Mouse (Mus musculus) cerebellum, postnatal 25 days (tissue): ENCODE results near the gene Dyrk3.
"Not testable (repeated sequence)": the region's sequence is repeated elsewhere in the genome, so short reads cannot be mapped to it uniquely, and the experiment has no call there.

Source experiments
- DNase-seq, 2 experiments: peaks; one replicate each; pipeline ENCODE4 v3.0.0; 2021; ENCODE audit warnings: mixed read lengths in 2 of 2

The Dyrk3 gene

DNA sequence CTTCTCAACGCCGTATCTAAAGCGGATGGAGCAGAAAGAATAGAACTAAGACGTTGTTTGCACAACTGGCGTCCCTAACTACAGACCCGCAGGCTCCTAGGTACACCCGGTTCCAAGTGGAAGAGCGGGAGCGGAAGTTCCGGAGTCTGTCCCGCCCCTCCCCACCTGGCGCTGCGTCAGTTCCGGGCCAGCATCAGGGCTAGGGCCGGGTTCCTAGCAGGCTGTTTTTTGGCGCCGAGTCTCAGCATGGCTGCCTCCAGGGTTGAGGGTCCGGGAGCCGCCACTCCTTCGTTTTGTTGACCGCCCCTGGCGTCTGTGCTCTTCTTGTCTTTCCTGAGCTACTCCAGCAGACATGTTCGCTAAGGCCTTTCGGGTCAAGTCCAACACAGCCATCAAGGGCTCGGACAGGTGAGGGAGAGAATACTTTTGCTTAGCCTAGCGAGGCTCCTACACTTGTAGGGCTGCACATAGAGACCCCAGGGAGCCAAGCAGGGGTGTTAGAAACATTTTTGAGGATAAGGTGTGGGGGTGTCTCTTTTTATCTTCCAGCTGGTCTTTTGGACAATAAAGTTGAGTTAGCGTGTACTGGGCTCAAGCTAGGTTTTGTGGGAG is 15.0 kb upstream of the Dyrk3 start, which contains the start of gene Eif2d:
Gene Eif2d (plus strand): TSS at position 164 of the 612 bp plus-strand sequence.
- peak; percentile 93 to 95 for DNase-seq

DNA sequence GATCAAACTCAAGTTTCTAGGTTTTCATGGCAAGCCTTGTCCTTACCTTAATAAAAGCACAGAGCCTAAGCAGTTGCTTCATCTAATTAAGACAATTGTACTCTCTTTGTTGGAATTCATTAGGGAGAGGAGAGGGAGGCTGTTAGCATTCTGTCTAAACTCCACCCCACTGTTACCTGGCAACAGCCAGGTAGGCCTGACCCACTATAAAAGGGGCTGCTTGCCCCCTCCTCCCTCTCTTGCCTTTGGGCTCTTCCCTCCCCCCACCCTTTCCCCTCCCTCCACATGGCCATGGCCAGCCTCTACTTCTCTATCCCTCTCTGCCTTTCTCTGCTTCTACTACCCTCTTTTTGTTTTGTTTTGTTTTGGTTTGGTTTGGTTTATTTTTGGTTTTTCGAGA is 11.4 kb upstream of the Dyrk3 start:
- no peak for DNase-seq

DNA sequence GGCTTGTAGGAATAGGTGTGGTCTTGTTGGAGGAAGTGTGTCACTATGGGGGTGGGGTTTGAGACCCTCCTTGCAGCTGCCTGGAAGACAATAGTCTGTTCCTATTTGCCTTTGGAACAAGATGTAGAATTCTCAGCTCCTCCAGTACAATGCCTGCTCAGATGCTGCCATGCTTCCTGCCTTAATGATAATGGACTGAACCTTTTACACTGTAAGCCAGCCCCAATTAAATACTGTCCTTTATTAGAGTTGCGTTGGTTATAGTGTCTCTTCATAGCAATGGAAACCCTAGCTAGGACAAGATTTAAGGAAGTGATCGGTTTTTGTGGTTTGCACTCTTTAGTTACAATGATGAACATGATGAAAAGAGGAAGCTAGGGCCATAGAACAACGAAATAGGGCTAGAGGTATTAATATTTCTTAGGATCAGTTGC is 8.1 kb upstream of the Dyrk3 start:
- no peak for DNase-seq

DNA sequence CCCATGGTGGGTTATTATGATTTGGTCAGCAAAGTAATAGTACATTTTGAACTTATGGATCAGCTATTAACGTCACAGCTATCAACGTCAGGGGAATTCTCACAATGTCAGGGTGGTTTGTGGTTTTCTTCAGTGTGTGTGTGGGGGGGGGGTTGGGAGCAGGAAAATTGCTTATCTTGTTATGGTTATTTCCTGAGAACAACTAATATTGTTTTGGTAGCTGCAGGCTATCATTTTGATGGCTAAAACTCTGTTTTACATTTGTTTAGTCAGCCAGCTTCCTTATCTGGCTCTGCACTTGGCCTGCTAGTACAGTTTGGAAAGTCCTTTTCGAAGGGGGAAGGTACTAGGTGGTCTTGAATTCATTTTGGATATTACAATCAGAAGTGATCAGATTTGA is 7.1 kb upstream of the Dyrk3 start:
- not testable (repeated sequence) for DNase-seq

DNA sequence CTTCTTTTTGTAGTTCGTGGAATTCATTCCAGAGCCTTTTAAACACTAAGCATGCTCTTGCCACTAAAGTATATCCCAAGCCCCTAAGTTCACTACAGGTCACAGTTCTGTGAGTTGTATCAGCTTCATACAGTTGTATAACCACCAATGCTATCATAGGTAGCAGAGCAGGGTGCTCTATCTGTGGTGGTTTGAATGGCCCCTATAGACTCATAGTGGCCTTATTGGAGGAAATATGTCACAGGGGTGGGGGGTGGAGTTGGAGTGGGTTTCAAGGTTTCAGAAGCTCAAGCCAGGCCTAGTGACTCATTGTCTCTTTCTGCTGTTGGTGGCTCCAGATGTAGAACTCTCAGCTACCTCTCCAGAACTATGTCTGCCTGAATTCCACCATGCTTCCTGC is 4.3 kb upstream of the Dyrk3 start:
- DNase-seq = no peak

DNA sequence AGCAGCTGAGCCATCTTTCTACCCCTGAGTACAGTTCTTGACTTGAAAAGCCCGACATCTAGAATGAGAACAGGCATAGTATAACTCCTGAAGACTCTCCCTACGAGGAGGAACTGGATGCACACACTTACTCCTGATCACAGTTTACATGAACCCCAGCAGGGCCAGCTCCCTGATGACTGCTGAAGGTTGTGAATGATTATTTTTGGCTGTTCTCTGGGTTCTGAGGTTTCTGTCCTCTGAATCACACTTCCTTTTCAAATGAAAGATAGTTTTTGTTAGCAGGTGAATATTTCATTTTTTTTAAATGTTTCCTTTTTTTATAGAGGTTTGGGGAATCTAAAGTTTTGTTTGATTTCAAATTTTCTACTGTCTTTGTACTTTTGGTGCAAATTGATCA is 3.3 kb upstream of the Dyrk3 start:
- DNase-seq = no peak

DNA sequence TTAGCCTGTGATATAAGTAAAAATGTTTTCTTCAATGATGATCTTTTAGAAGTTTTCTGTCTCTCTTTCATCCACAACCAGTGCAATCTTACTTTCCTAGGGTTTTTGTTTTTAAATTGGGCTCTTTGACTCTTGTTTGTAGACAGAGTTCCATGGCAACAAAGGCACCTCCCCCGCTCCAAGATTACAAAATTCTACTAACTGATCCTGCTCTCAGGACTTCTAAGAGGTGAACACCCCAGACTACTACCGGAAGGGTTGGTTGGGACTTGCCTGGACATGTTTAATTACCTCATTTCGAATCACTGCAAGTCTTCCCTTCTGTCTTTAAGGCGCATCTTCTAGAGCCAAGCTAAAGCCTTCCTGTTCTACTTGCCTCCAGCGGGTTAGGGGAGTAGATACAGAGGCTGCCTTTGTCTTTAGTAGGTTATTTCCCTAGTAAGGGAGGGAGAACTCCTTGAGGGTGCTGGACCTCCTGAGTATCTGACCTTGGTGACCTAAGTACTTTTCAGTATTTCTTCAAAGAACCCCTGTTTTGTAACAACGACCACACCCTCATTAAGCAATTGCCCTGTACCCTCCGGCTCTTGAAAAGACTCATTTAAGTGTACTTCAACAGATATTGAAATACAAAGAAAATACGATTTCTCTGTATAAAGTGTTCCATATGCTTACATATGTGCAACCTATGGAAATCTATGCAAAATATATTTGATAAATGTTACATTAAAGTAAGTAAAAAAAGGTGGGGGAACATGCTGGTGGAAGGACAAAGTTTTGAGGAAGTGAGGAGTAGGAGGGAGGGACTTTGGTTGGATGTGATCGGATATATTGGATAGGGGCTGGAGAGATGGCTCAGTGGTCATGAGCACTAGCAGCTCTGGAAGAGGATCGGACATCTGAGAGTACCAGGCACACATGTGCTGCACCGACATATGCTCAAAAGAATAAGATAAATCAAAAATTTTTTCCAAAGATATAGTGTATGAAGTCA is 1.3 kb upstream of the Dyrk3 start:
- DNase-seq = no peak

DNA sequence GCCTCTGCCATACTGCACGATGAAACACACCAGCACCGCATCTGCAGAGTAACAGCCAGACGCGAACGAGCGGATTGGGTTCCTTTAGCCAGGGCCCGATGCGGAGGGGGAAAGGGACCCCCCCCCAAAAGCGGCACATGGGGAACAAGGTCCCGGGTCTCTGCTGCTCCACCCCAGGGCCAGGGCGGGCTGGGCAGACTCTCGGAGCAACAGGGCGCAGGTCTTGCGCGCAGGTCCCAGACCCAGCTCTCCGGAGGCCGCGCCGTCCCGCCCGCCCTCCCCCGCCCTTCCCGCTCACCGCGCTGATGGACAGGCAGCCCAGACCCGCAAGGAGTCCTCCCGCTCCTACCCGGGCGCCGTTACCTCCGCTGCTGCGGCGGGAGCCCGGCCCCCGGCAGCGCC is 422 bp downstream of the Dyrk3 start:
- DNase-seq = no peak

DNA sequence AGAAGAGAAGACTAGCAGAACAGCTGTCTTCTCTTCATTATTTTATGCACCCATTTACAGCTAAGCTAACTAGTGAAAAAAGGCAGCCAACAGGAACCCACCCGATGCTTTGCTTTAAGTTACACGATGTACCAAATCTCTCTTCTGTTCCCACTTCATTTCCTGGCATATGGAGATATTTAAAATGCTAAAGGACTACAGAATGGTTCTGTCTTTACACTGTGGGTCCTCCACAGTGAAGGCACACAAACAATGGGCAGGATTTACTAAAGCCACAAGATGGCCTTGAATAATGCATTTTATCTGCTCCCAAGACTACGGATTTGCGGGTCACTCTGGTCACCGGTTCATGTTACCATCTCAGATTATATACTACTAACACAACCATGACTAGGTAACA is 1.0 kb downstream of the Dyrk3 start:
- DNase-seq = no peak

DNA sequence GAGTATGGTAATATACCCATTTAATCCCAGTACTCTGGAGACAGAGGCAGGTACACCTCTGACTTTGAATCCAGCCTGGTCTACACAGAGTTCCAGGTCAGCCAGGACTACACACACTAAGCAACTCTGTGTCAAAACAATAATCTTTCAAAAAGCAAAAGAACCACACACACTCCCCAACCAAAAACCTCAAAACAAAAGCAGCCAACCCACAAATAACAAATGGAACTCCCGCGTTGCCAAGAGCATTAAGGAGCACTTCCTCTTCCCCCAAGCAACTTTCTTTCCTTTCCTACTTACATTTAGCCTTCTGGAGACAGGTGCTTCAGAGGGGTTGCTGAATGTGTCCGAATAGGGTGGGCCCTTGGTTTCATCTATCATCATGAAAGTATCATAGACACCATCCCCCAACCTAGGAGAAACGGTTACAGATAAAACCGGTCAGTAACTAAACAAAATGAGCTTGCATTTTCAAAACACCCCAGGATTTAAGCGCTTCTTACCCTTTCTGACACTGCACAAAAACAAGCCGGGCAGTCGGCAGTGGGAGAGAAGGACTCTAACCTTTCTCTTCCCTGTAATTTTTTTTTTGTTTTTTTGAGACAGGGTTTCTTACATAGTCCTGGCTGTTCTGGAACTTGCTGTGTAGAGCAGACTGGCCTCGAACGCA is 2.0 kb downstream of the Dyrk3 start:
- no peak for DNase-seq

DNA sequence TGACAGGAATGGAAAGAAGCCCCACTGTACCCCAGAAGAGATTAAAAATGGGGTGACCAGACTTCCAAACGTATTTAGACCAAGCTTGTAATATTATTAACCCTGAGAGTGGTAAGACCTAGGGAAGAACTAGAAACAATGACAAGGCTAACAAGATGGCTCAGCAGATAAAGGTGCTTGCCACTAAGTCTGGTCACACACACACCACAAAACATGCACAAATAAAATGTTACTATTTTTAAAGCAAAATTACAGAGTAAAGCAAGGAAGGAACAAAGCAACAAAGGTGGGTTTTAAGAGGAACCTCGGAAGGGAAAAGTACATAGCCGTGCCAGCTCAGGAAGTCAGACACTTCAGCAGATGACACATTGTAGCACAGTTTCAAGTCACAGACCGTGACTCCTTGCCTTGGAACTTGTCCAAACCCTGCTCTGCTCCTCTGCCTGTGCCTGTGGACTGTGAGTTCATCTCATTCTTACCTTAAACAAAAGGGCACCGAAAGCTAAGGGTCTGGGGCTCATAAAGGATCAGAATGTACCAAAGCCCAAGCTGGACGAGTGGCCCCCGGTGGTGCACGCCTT is 3.1 kb downstream of the Dyrk3 start:
- DNase-seq = peak in 1 of 2 experiments; percentile 32

DNA sequence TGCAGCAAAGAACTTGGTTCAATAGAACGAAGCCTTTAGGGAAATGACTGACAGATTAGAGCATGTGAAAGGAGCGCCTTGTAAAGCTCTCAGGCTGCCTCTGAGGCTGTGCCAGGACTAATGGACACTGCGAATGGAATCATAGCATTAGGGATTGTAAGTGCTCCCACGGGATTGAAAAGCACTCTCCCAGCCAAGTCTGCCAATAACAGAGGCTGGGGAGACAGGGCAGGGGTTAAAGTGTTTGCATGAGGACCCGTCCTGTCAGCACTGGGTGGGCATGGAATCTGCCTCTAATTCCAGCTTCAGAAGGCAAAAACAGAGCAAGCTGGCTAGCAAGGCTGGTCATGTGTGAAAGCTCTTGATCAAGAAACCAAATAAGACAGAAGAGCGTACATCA is 3.9 kb downstream of the Dyrk3 start:
- no peak for DNase-seq

DNA sequence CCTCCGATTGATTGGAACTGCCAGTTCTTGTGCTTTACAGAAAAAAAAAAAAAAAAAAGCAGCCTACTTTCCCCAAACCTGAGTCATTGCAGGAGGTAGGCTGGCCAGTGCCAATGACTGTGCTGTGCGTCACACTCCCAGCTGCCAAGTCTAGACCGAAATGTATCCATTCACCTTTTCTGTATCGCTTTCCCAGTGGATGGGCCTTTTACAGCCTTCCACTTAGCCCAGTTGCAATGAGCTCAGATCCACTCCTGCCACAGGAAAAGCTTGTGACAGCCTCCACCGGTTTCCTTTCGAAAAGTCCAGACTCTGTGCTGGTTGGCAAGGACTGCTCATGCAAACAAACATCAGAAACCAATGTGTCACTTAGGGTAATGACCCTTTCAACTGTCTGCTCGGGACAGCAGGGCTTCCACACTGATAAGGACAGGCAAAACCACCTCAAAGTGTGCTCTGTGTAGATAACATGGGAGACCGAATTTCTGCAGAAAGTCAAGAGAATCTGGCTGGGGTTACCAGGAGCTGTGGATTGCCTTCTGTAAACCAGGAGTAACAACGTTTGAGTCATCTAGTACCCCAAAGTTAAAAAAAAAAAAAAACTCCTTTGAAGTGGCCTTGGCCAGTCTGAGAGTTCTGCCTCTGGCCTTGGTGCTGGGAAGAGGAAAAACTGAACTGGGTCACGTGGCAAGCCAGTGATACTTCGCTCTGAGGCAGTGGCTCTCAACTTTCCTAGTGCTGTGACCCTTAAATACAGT is 12.0 kb downstream of the Dyrk3 start:
- DNase-seq = no peak

DNA sequence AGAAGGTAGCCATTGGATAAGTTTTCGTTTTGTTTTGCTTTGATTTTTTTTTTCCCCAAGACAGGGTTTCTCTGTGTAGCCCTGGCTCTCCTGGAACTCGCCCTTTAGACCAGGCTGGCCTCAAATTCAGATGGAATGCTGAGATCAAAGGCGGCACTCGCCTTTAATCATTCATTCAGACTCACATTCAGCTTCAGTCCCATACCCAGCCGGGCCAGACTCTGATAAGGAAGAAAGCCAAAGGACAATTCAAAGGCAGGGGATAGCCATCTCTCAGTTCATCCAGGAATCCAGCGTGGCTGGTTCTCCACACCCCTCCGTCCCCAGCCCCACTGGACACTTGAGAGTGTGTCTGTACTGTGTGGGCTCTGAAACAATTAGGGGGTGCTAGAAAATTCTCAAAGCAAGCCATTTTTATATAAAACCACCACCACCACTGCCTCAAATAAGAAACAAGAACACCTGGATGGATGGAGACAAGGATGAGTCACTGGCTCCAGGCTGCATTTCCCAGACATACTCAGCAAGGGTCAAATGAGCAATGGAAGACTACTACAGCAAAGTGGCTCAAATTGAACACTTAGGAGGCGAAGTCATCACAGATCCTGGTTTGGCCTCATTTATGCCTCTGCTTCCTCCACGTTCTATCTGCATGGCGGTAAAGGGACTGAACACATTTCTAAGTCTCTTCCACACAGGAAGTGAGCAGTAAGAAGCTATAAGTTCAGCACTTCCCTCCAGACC is 14.4 kb downstream of the Dyrk3 start:
- DNase-seq = no peak

DNA sequence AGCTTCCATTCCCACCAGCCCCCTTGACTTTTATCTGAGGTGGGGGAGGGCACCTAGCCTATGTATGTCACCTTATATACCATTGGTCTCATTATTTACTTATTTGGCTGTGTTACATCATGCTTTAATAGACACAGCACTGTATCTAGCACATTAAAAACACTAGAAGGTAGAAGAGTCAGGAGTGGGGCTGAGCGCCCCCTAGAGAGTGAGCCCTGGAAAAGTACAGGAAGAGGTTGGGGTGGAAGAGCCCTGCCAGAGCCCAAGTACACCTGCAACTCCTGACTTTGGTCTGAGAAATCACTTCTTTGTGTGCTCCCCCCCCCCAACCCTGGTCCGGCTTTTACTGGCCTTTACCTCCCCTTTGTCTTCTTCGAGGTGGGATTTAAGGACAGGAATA is 16.2 kb downstream of the Dyrk3 start:
- peak; percentile 18 to 36 for DNase-seq

DNA sequence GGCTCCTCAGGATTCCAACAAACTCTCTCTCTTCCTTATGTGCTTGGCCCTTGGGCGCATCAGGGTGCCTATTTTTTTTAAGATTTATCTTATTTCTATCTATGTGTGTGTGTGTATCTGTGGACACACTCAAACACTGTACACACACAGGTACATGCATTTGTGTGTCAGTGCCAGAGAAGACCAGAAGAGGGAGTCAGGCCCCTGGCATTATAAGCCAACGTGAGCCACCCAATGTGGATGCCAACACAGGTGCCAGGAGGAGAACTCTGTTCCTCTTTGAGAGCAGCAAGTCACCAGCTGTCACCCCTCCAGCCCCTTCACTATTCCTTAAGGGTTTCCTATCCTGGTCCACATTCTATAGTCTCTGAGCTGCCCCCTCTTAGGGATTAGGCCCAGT is 19.1 kb downstream of the Dyrk3 start:
- DNase-seq = peak in 1 of 2 experiments; percentile 43

DNA sequence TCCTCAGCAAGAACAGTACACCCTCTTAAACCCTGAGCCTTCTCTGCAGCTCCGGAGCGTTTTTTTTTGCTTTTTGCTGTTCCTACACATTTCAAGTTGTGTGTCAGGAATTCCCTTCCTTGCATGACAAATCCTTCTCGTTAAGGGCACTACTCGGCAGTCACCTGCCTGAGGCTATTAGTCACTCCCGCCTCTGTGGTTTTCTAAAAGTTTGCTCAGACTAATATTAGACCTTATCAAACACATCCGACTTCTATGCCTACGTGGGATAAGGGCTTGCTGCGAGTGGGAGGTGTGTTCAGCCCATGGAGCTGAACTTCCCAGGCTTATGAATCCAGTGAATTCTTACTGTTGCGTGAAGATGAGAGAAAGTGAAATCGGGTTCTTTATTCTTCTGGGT is 19.6 kb downstream of the Dyrk3 start:
- DNase-seq = no peak

DNA sequence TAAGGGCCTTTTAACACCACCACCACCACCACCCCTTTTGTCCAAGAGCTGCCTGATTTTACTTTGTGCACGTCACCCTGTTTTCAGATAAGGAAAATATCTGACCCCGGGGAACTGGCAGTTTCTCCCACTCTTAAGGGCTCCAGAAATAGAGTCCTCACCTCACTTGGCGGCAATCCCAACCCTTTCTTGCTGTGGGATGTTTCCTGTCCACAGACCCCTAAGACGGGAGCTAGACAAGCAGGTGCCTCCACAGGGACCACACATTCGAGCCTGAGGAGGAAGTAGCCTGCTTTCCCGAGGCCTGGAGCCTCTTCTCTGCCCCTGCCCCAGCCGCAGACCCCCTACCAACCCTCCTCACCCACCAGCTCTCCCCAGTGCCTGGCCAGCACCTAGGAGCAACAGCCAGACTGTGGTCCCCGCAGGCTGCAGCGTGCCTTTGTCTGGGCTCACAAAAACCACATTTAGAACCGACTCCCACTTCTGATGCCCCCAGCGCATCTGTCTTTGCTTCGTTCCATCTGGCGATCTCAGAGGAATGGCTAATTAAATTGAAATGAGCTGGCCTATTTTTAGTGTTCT is 21.6 kb downstream of the Dyrk3 start:
- DNase-seq = peak; percentile 28 to 43

DNA sequence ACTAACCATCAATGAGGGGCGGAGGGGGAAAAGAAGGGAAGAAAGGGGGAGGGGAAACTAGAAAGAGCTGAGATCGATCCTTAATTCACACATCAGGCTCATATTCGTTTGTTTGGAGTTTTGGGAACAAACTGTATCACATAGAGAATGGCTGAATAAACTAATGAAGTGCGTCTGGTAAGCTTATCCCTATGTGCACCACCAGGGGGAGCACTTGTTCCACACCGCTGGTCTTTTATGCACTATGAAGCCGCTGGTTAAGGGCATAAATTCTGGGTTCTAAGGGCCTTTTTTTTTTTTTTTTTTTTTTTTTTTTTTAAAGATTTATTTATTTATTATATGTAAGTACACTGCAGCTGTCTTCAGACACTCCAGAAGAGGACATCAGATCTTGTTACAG is 22.2 kb downstream of the Dyrk3 start:
- DNase-seq = peak; percentile 70 to 83

DNA sequence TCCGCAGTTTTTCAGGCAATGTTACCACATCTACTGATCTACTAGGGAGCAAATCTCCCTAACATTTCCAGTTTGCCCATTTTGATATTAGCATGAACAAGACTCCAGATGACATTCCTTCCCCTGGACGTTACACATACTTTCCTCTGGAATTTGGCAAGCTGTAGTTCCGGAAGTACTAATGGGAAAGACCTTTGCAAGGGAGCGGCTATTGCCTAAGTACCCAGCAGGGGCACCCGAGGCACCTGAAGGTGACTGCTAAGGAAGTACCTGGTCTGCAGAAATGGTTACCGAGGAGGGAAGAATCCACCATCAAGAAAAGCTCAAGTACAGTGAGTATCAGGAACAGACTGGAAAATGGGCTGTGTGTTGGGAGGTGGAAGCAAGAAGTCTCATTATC is 25.6 kb downstream of the Dyrk3 start:
- no peak for DNase-seq

DNA sequence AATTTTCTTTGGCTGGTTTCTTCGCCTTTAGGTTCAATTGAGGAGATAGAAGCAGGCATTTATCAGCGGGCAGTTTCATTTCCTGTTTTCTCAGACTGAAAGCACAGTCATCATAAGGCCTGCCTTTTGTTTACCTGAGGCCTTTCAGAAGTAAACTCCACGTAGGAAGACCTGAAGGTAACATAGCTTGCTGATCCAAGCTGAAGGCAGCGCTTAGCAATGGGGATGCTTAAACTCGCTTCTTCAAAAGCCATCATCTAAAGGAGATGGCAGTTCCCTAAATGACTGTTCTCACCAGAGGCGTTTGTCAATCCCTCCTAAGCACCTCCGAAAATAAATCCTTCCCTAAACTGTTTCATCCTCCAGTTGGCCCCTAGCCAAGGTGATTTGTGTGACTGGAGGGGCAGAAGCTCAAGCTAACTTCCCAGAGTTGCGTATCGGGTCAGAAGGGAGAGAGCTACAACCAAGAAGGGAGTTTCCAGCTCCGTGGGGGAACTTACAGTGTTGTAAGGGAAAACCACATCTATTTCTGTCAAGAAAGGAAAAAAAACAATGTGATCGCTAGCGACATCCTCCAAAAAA is 27.5 kb downstream of the Dyrk3 start:
- DNase-seq = no peak
